Mouse (Mus musculus): ENCODE measurements around the gene Calcoco2.

GRCm38 (mm10) chr11:96058309-96058708 lies 53.5 kb downstream of the Calcoco2 start:
- TF ChIP-seq POLR2A (IDR thresholded peaks at IDR 0.05; ENCODE audit: insufficient read depth, low read depth, low read length) (no peak), CTCF (IDR thresholded peaks at IDR 0.05) (no peak)
